Mouse (Mus musculus): ENCODE data around the gene Adcy4. TPM values are rescaled to one million over a fixed set of nuclear protein-coding genes. Genes with fewer than 3 reads are reported as not detected.
A peak's percentile ranks its signal among the peaks of the same experiment; 100 is the strongest.

Adcy4 gene
- total RNA-seq, 2 experiments from 2014 or later: 10.3 to 12.6 TPM

- peak; percentile 55 for DNase-seq
Measured at GRCm38 (mm10) chr14:55788256-55789050, 4.6 kb upstream of the Adcy4 start, which contains the start of gene Ripk3. Gene Ripk3, minus strand, starts transcription at chr14:55788865.

- no peak for DNase-seq
Measured at GRCm38 (mm10) chr14:55787731-55788130, 3.8 kb upstream of the Adcy4 start.

- DNase-seq: no peak
Measured at GRCm38 (mm10) chr14:55785195-55785594, 1.3 kb upstream of the Adcy4 start.

DNA sequence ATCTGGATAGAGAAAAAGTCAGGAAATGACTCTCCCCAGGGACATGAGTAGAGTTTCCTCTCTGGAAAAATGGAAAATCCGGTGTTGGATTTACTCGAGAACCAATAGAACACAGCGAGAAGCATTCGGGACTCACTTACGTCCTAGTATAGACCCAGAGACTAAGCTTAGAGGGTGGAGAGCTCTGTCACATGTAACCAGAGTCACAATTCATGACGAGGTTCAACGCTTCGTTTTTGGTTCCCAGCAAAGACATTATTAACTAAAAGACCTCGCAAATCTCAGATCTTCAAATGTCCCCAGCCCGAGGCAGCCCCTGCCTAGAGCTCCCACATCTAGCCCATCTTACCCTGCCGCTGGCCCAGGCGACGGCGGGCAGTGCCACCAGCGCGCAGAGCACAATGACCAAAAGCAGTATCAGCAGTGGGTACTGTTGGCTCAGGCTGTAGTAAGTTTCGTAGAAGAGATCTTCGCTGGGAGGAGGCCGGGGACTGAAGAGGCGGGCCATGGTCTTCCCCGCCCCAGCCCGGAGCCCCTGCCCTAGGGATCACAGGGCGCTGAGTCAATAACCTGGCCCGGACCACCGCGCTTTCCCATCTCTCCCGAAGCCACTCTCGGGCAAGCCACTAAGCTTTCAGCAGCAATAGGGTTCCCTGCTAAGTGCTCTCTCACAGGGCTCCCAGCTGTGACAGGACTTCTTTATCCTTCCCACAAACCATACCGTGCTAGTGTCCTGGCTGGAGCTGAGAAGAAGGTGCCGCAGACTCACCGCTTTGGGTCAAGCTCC is 531 bp downstream of the Adcy4 start:
- peak; percentile 11 for DNase-seq

- DNase-seq: peak; percentile 4
Measured at GRCm38 (mm10) chr14:55782361-55782960, 1.4 kb downstream of the Adcy4 start.

DNA sequence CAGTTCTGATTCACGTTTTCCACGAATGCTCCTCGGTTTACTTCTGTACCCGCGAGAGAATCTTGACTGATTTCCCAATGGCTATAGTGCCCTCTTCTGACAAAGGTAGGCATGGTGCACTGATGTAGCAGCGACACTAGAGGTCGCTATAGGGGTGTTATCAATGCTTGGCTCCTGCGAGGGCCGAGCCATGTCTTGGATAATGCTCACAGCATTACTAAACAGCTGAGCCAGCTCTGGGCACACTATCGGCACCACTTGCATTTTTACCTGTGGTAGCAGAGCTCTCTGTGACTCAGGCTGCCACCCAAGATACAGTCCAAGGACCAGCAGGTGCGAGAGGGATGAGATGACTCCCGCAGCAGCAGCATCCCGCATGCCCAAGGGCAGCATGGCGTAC is 2.6 kb downstream of the Adcy4 start:
- peak; percentile 78 for DNase-seq

DNA sequence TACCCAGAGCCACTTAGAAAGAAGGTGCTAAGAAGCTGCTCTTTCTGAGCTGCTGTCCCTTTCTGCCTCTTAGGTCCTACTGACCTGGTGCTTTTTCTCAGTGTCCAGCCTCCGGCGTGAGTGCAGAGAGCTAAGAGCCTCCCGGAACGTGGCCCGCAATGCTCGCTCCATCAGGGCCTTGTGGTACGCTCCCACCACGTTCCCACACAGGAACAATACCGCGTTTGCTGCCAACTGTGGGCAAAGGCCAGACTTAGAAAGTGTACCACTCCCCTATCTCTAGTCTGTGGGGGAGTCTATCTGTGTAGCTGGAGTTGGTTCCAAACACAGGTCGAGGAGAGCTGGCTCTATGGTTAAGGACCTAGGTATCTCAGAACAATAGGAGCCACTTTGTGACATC is 3.2 kb downstream of the Adcy4 start:
- DNase-seq: peak; percentile 2

- DNase-seq: peak; percentile 2
Measured at GRCm38 (mm10) chr14:55779656-55780055, 4.2 kb downstream of the Adcy4 start.

DNA sequence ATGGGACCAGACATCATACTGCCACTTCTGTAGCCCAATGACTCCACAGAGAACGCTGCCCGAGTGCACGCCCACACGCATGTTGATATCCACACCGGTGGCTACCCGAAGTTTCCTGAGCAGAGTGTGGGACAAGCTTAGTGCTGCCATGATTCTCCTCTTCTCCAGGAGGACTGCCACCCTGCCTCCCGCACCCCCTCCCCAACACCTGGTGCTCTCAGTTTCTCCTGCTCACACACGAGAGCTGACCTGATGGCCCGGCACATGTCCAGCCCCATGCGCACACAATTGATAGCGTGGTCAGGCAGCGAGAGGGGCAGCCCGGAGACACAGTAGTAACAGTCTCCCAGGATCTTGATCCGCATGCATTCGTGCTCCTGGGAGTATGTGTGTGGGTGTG is 5.2 kb downstream of the Adcy4 start:
- peak; percentile 1 for DNase-seq

DNA sequence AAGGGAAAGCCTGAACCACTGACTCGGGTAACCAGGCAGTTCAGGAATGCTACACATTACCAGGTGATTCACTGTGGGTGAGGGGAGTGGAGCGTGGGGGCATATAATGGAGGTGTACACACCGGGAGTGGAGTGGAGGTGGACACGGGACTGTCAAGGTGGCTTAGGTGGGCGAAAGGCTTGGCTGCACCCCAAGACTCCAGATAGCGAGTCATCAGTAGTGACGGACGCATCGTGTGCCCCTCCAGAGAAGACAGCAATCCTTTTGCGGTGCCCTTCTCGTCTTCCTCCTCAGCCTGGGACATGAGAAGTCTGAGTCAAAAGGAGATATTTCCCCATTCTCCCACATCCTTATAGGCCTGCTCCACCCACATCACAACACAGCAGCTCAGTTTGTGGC is 6.1 kb downstream of the Adcy4 start:
- DNase-seq: no peak

- DNase-seq: no peak
Measured at GRCm38 (mm10) chr14:55777176-55777575, 6.7 kb downstream of the Adcy4 start.

DNA sequence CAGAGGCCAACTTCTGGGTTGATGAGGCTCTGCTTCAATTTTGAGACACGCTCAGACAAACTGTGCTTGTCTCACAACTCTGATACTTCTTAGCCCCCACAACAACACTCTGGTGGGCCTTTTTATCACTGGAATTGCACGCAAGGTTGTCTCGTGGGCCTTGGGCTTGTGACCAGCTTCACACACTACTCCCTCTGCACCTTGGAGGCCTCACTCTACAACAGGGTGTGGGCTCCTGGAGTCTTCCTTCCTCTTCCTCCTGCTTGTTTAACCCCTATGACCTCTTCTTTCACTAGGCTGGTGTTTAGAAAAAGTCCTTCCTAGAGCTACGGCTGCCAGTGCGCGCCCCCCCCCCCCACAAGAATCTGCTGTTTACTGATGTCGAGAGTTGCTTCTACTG is 7.2 kb downstream of the Adcy4 start:
- no peak for DNase-seq

- no peak for DNase-seq
Measured at GRCm38 (mm10) chr14:55769087-55769703, 14.7 kb downstream of the Adcy4 start.

- DNase-seq: no peak
Measured at GRCm38 (mm10) chr14:55768555-55768954, 15.3 kb downstream of the Adcy4 start.

DNA sequence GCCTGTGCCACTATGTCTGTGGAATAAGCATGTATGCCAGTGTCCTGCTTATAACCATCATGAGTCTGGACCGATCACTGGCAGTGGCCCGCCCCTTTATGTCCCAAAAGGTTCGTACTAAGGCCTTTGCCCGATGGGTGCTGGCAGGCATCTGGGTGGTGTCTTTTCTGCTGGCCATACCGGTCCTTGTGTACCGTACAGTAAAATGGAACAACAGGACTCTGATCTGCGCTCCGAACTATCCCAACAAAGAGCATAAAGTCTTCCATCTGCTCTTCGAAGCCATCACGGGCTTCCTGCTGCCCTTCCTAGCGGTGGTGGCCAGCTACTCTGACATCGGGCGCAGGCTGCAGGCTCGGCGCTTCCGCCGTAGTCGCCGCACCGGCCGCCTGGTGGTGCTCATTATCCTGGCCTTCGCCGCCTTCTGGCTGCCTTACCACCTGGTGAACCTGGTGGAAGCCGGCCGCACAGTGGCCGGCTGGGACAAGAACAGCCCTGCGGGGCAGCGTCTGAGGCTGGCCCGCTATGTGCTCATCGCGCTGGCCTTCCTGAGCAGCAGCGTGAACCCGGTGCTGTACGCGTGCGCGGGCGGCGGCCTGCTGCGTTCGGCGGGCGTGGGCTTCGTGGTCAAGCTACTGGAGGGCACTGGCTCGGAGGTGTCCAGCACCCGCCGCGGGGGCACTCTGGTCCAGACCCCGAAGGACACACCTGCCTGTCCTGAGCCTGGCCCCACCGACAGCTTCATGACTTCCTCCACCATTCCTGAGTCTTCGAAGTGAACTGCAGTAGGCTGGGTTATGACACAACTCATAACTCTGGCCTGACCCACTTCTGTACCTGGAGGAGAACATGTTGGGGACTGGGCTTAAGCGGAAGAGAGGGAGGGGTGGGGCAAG is 16.1 kb downstream of the Adcy4 start:
- DNase-seq: peak; percentile 69

DNA sequence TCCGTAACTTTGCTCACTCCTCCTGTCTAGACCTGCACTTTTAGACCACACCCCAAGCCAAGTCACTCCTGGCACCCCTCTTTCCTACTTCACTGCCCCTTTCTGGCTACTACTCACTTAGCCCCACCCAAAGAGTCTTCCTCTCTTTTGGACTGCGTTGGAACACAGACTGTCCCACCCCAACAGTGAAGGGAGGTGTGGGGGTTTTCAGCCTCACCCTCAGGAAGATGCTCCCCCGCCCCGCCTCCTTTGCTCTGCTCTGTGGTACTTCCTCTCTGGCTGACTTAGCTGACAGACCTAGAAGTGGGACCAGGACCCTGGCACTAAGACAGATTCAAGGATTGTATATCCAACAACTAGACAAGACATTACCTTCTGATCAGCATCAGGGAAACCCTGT is 18.2 kb downstream of the Adcy4 start, which contains the start of gene Ltb4r1:
Gene Ltb4r1, plus strand, starts transcription at position 267 of the 400 bp plus-strand sequence.
- no peak for DNase-seq

- DNase-seq: no peak
Measured at GRCm38 (mm10) chr14:55763166-55763565, 20.7 kb downstream of the Adcy4 start.

DNA sequence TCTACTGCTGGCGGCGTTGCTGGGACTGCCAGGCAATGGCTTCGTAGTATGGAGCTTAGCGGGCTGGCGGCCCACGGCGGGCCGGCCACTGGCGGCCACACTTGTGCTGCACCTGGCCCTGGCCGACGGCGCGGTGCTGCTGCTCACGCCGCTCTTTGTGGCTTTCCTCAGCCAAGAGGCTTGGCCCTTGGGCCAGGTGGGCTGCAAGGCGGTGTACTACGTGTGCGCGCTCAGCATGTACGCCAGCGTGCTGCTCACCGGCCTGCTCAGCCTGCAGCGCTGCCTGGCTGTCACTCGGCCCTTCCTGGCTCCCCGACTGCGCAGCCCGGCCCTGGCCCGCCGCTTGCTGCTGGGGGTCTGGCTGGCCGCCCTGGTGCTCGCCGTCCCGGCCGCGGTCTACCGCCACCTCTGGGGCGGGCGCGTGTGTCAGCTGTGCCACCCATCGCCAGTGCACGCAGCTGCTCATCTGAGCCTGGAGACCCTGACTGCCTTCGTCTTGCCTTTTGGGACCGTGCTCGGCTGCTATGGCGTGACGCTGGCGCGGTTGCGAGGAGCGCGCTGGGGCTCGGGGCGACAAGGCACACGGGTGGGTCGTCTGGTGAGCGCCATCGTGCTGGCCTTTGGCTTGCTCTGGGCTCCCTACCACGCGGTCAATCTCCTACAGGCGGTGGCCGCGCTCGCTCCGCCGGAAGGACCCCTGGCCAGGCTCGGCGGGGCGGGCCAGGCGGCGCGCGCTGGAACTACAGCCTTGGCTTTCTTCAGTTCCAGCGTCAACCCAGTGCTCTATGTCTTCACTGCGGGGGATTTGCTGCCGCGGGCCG is 21.7 kb downstream of the Adcy4 start:
- DNase-seq: peak; percentile 63

- DNase-seq: no peak
Measured at GRCm38 (mm10) chr14:55761163-55761562, 22.7 kb downstream of the Adcy4 start, which contains the start of gene Ltb4r2. Gene Ltb4r2, plus strand, starts transcription at chr14:55761428.

DNA sequence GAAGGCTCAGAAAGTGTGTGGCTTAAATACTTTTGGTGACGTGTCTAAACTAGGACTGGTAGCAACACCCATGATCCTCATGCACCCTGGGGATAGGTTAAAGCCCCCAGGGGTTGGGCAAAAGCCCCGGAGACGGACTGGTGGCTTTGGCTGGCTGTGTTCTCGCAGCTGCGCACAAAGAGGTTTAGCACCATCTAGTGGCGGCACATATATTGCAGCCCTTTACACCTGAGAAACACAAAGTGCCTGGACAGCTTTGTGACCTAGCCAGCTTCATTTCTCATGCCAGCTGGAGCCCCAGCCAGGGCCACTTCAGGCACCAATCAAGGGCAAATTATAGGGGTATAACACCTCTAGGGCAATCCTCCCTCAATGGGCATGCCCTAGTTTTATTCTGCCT is 23.7 kb downstream of the Adcy4 start:
- peak; percentile 91 for DNase-seq

All from adrenal gland, postnatal 10 days (tissue).